Mouse (Mus musculus) midbrain, embryonic 15.5 days (tissue): Measurements from ENCODE around the gene Ror1. TPM values are rescaled to one million over a fixed set of nuclear protein-coding genes. Genes with fewer than 3 reads are reported as not detected.

Source experiments
- ATAC-seq: fragments of 200-750 bp; cut with Nextera tagmentation; replicated peaks from 2 replicates; pipeline ENCODE4 v1.8.0; 2017; ENCODE audit warnings: moderate TSS enrichment
- H3K27ac ChIP-seq: fragments of 300-500 bp; sonication (generic); 2 replicates; pipeline ENCODE4 v1.5.1; 2015; ENCODE audit warnings: mild to moderate bottlenecking, inconsistent platforms
- H3K27me3 ChIP-seq: fragments of 300-500 bp; sonication (generic); replicated peaks from 2 replicates; pipeline ENCODE4 v1.6.1; 2015; ENCODE audit warnings: inconsistent platforms
- H3K36me3 ChIP-seq: fragments of 300-500 bp; sonication (generic); replicated peaks from 2 replicates; pipeline ENCODE4 v1.6.1; 2015; ENCODE audit warnings: inconsistent platforms
- H3K4me1 ChIP-seq: fragments of 300-500 bp; sonication (generic); 2 replicates; pipeline ENCODE4 v1.6.1; 2015; ENCODE audit warnings: inconsistent platforms
- H3K4me2 ChIP-seq: fragments of 300-500 bp; sonication (generic); 2 replicates; pipeline ENCODE4 v1.6.1; 2015; ENCODE audit warnings: inconsistent platforms, mild to moderate bottlenecking, moderate library complexity
- H3K4me3 ChIP-seq: fragments of 300-500 bp; sonication (generic); 2 replicates; pipeline ENCODE4 v1.5.1; 2015; ENCODE audit warnings: mild to moderate bottlenecking, inconsistent platforms
- H3K9ac ChIP-seq: fragments of 300-500 bp; sonication (generic); 2 replicates; pipeline ENCODE4 v1.6.1; 2015; ENCODE audit warnings: mild to moderate bottlenecking, inconsistent platforms
- H3K9me3 ChIP-seq: fragments of 300-500 bp; sonication (generic); 2 replicates; pipeline ENCODE4 v1.6.1; 2016; ENCODE audit warnings: inconsistent platforms
- WGBS: fragments of 180-500 bp; shearing (Covaris S2); methylation state at CpG from one replicate; pipeline ENCODE4 v1.1.7; 2015; ENCODE audit warnings: mixed read lengths; 5-methylcytosine and 5-hydroxymethylcytosine counted together
- polyA plus RNA-seq: library from polyadenylated mRNA; unstranded; fragments of >200 nt; fragmentation: Nextera tagmentation; extraction: Ambion mirVana; gene quantifications from 2 replicates; pipeline ENCODE4 v1.2.1, GENCODE M21; 2015

The Ror1 gene
- polyA plus RNA-seq, 1 experiment from 2014 or later = 1.1 TPM

GRCm38 (mm10) chr4:100203688-100204087, 108.1 kb downstream of the Ror1 start:
- 79% methylated on average over 5 of the region's 5 CpGs for WGBS
- Histone ChIP-seq H3K4me1 (no peaks in the 10 kb centered on the region), H3K9me3 (no peaks in the 10 kb centered on the region), H3K4me3 (no peak overlapping the region), H3K36me3 (no peaks in the 10 kb centered on the region), H3K27me3 (no peaks in the 10 kb centered on the region), H3K9ac (no peak overlapping the region), H3K4me2 (no peak overlapping the region), H3K27ac (no peak overlapping the region)
- no peak for ATAC-seq

- Histone ChIP-seq H3K4me3 (no peak overlapping the region), H3K4me1 (no peaks in the 10 kb centered on the region), H3K4me2 (no peak overlapping the region), H3K27ac (no peak overlapping the region), H3K36me3 (no peaks in the 10 kb centered on the region), H3K9ac (no peak overlapping the region), H3K9me3 (no peaks in the 10 kb centered on the region), H3K27me3 (no peaks in the 10 kb centered on the region)
- ATAC-seq = no peak
- WGBS = 83% methylated on average over 12 of the region's 12 CpGs
Observed at GRCm38 (mm10) chr4:100204381-100204780, 108.8 kb downstream of the Ror1 start.

GRCm38 (mm10) chr4:100208081-100208480, 112.5 kb downstream of the Ror1 start:
- H3K9me3 ChIP-seq = no peaks in the 10 kb centered on the region
- H3K4me2 ChIP-seq = no peak overlapping the region
- no peak overlapping the region for H3K9ac ChIP-seq
- H3K36me3 ChIP-seq = no peaks in the 10 kb centered on the region
- no peaks in the 10 kb centered on the region for H3K4me1 ChIP-seq
- WGBS = 57% methylated on average over 4 of the region's 4 CpGs
- ATAC-seq = no peak
- no peak overlapping the region for H3K4me3 ChIP-seq
- no peak overlapping the region for H3K27ac ChIP-seq
- H3K27me3 ChIP-seq = no peaks in the 10 kb centered on the region

GRCm38 (mm10) chr4:100209106-100209505, 113.5 kb downstream of the Ror1 start:
- Histone ChIP-seq H3K4me3 (no peak overlapping the region), H3K27ac (no peak overlapping the region), H3K27me3 (no peaks in the 10 kb centered on the region), H3K9ac (no peak overlapping the region), H3K9me3 (no peaks in the 10 kb centered on the region), H3K4me2 (no peak overlapping the region), H3K4me1 (no peaks in the 10 kb centered on the region), H3K36me3 (no peaks in the 10 kb centered on the region)
- no peak for ATAC-seq
- WGBS = 70% methylated on average over 4 of the region's 4 CpGs

- no peaks in the 10 kb centered on the region for H3K36me3 ChIP-seq
- H3K4me2 ChIP-seq = no peak overlapping the region
- WGBS = 74% methylated on average over 4 of the region's 4 CpGs
- ATAC-seq = no peak
- H3K27me3 ChIP-seq = no peaks in the 10 kb centered on the region
- no peaks in the 10 kb centered on the region for H3K4me1 ChIP-seq
- no peak overlapping the region for H3K4me3 ChIP-seq
- no peak overlapping the region for H3K9ac ChIP-seq
- no peaks in the 10 kb centered on the region for H3K9me3 ChIP-seq
- H3K27ac ChIP-seq = no peak overlapping the region
Observed at GRCm38 (mm10) chr4:100211331-100211730, 115.7 kb downstream of the Ror1 start.

- H3K27me3 ChIP-seq = no peaks in the 10 kb centered on the region
- no peak for ATAC-seq
- no peaks in the 10 kb centered on the region for H3K9me3 ChIP-seq
- no peak overlapping the region for H3K4me2 ChIP-seq
- whole genome bisulfite sequencing = 59% methylated on average over 13 of the region's 13 CpGs
- no peaks in the 10 kb centered on the region for H3K4me1 ChIP-seq
- H3K9ac ChIP-seq = no peak overlapping the region
- H3K4me3 ChIP-seq = no peak overlapping the region
- H3K27ac ChIP-seq = no peak overlapping the region
- H3K36me3 ChIP-seq = no peaks in the 10 kb centered on the region
Observed at GRCm38 (mm10) chr4:100214324-100215215, 119.0 kb downstream of the Ror1 start.

GRCm38 (mm10) chr4:100216587-100216986, 121.0 kb downstream of the Ror1 start:
- H3K36me3 ChIP-seq = no peaks in the 10 kb centered on the region
- no peaks in the 10 kb centered on the region for H3K4me1 ChIP-seq
- H3K4me2 ChIP-seq = no peak overlapping the region
- no peak overlapping the region for H3K9ac ChIP-seq
- no peak overlapping the region for H3K4me3 ChIP-seq
- 67% methylated on average over 3 of the region's 3 CpGs for WGBS
- no peak for ATAC-seq
- no peak overlapping the region for H3K27ac ChIP-seq
- H3K27me3 ChIP-seq = no peaks in the 10 kb centered on the region
- no peaks in the 10 kb centered on the region for H3K9me3 ChIP-seq

- WGBS = 74% methylated on average over 4 of the region's 4 CpGs
- Histone ChIP-seq H3K4me2 (no peak overlapping the region), H3K36me3 (no peaks in the 10 kb centered on the region), H3K4me3 (no peak overlapping the region), H3K27ac (no peak overlapping the region), H3K9me3 (no peaks in the 10 kb centered on the region), H3K9ac (no peak overlapping the region), H3K4me1 (no peaks in the 10 kb centered on the region), H3K27me3 (no peaks in the 10 kb centered on the region)
- ATAC-seq = no peak
Observed at GRCm38 (mm10) chr4:100219026-100219425, 123.4 kb downstream of the Ror1 start.

- Histone ChIP-seq H3K27ac (no peak overlapping the region), H3K4me1 (no peaks in the 10 kb centered on the region), H3K4me2 (no peak overlapping the region), H3K27me3 (no peaks in the 10 kb centered on the region), H3K9ac (no peak overlapping the region), H3K9me3 (no peaks in the 10 kb centered on the region), H3K4me3 (no peak overlapping the region), H3K36me3 (no peaks in the 10 kb centered on the region)
- no peak for ATAC-seq
- WGBS = 86% methylated on average over 4 of the region's 4 CpGs
Observed at GRCm38 (mm10) chr4:100219599-100219998, 124.0 kb downstream of the Ror1 start.

- H3K27ac ChIP-seq = no peak overlapping the region
- ATAC-seq = no peak
- H3K9me3 ChIP-seq = no peaks in the 10 kb centered on the region
- H3K36me3 ChIP-seq = no peaks in the 10 kb centered on the region
- H3K9ac ChIP-seq = no peak overlapping the region
- H3K4me3 ChIP-seq = no peak overlapping the region
- H3K4me2 ChIP-seq = no peak overlapping the region
- no peaks in the 10 kb centered on the region for H3K27me3 ChIP-seq
- WGBS = 83% methylated on average over 13 of the region's 13 CpGs
- H3K4me1 ChIP-seq = no peaks in the 10 kb centered on the region
Observed at GRCm38 (mm10) chr4:100221978-100222737, 126.6 kb downstream of the Ror1 start.

- Histone ChIP-seq H3K27me3 (no peaks in the 10 kb centered on the region), H3K9ac (no peak overlapping the region), H3K9me3 (no peaks in the 10 kb centered on the region), H3K27ac (no peak overlapping the region), H3K4me1 (no peaks in the 10 kb centered on the region), H3K4me3 (no peak overlapping the region), H3K4me2 (no peak overlapping the region), H3K36me3 (no peaks in the 10 kb centered on the region)
- WGBS = 25% methylated on average over 1 of the region's 1 CpGs
- no peak for ATAC-seq
Observed at GRCm38 (mm10) chr4:100223532-100223931, 127.9 kb downstream of the Ror1 start.

GRCm38 (mm10) chr4:100223965-100224364, 128.4 kb downstream of the Ror1 start:
- WGBS = 64% methylated on average over 3 of the region's 3 CpGs
- no peak overlapping the region for H3K9ac ChIP-seq
- H3K4me1 ChIP-seq = no peaks in the 10 kb centered on the region
- H3K9me3 ChIP-seq = no peaks in the 10 kb centered on the region
- no peaks in the 10 kb centered on the region for H3K36me3 ChIP-seq
- H3K27me3 ChIP-seq = no peaks in the 10 kb centered on the region
- H3K4me2 ChIP-seq = no peak overlapping the region
- ATAC-seq = no peak
- H3K4me3 ChIP-seq = no peak overlapping the region
- H3K27ac ChIP-seq = no peak overlapping the region
